Mouse (Mus musculus) megakaryocyte, embryonic 14.5 days (primary cell): ENCODE measurements around the gene Tdrkh.

Experiments
- FLI1 ChIP-seq: IDR thresholded peaks from 2 replicates; pipeline ENCODE4 v1.6.1; 2012; ENCODE audit warnings: low read length, inconsistent platforms, mixed read lengths
- GATA1 ChIP-seq: IDR thresholded peaks from 3 replicates; pipeline ENCODE4 v1.6.1; 2012; ENCODE audit warnings: mixed read lengths, low read length, inconsistent platforms, borderline replicate concordance

DNA sequence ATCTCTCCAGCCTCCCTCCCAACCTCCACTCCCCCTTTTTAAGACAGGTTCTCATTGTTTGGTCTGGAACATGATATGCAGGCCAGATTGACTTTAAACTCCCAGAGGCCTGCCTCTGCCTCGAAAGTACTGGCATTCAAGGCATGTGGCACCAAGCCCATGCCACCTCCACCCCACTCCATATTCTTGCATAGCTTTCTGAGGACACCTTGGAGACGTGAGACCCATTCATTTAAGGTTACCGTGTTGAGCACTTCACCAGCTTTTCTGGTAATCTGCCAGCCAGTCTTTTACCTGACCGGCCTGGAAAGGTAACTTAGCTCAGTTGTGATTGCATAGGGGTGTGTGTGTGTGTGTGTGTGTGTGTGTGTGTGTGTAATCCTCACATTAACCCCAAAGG, 7.5 kb upstream of the Tdrkh start:
- no peak for TF ChIP-seq GATA1
- no peak for TF ChIP-seq FLI1
